Mouse (Mus musculus) E14TG2a.4 (cell line): ENCODE data around the gene Odf3.

Experiments
- H3K27me3 ChIP-seq: 2 replicates; pipeline ENCODE4 v1.6.1; 2014; ENCODE audit warnings: low read length, control low read depth; ENCODE audit not compliant: insufficient read depth
- H3K36me3 ChIP-seq: 2 replicates; pipeline ENCODE4 v1.6.1; 2014; ENCODE audit warnings: low read length, control low read depth; ENCODE audit not compliant: insufficient read depth
- H3K4me1 ChIP-seq: replicated peaks from 2 replicates; pipeline ENCODE4 v1.6.1; 2014; ENCODE audit warnings: low read depth, low read length, control low read depth
- H3K4me3 ChIP-seq: replicated peaks from 2 replicates; pipeline ENCODE4 v1.5.1; 2014; ENCODE audit warnings: mild to moderate bottlenecking, low read length
- H3K9me3 ChIP-seq: 2 replicates; pipeline ENCODE4 v1.6.1; 2014; ENCODE audit warnings: low read length, control low read depth
- CTCF ChIP-seq: conservative IDR thresholded peaks from 2 replicates; pipeline ENCODE4 v1.5.1; 2014; ENCODE audit warnings: low read length
- NANOG ChIP-seq: IDR thresholded peaks from 2 replicates; pipeline ENCODE4 v1.6.1; 2014; ENCODE audit warnings: borderline replicate concordance, low read length, mixed read lengths
- POU5F1 ChIP-seq: IDR thresholded peaks from 2 replicates; pipeline ENCODE4 v1.6.1; 2014; ENCODE audit warnings: low read length, borderline replicate concordance

Odf3 gene

GRCm38 (mm10) chr7:140851916-140852315, 4.3 kb downstream of the Odf3 start:
- Histone ChIP-seq H3K36me3 (peaks cover 52% of the 10 kb centered on the region), H3K9me3 (no peaks in the 10 kb centered on the region), H3K4me1 (peaks cover 79% of the 10 kb centered on the region), H3K27me3 (no peaks in the 10 kb centered on the region; the same call in 1 of the 2 replicates), H3K4me3 (no peak overlapping the region)
- no peak for TF ChIP-seq CTCF
- no peak for TF ChIP-seq NANOG

DNA sequence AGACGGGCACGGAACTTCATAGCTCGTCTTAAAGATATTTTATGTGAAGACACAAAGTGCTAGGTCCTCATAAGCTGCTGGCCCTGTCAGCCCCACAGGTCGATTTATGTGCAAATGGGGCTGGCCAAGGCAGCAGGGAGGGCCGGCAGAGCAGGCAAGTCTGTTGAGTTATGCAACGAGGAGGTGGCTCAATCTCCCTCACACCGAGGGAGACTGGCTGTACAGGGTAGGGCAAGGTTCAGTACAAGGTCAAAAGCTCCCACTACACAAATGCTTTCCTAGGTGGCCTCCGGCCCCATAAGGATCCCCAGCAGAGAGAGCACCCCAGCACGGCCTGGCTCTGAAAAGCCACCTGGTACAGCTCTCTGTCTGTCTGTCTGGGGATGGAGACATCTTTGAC, 5.8 kb downstream of the Odf3 start:
- Histone ChIP-seq H3K27me3 (no peaks in the 10 kb centered on the region), H3K9me3 (no peaks in the 10 kb centered on the region), H3K4me1 (peaks cover 74% of the 10 kb centered on the region), H3K4me3 (peak overlapping the region; percentile 90), H3K36me3 (peaks cover 57% of the 10 kb centered on the region)
- TF ChIP-seq NANOG (no peak), POU5F1 (no peak), CTCF (no peak)

DNA sequence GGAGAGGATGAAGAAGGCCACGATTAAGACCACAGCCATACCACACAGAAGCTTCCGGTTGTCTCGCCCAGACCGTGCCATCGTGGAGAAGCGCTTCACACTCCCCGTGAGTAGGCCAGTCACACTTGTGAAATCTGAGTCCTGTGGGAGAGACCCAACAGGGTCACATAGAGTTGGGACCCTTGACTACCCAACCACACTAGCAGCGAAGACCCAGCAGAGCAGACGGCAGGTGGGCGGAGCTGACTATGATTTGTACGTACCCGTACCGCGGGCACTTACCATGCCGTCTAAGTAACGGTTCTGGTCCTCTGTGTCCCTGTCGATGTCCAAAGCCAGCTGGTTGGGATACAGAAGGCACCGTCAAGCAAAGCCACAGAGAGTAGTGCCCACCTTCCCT, 6.9 kb downstream of the Odf3 start:
- Histone ChIP-seq H3K27me3 (no peaks in the 10 kb centered on the region), H3K36me3 (peaks cover 68% of the 10 kb centered on the region), H3K4me1 (peaks cover 81% of the 10 kb centered on the region), H3K4me3 (peak overlapping the region; percentile 90), H3K9me3 (no peaks in the 10 kb centered on the region)
- TF ChIP-seq CTCF = no peak
- no peak for TF ChIP-seq NANOG
- TF ChIP-seq POU5F1 = no peak

GRCm38 (mm10) chr7:140855181-140855580, 7.6 kb downstream of the Odf3 start:
- H3K9me3 ChIP-seq = no peaks in the 10 kb centered on the region
- peaks cover 75% of the 10 kb centered on the region for H3K36me3 ChIP-seq
- peaks cover 82% of the 10 kb centered on the region for H3K4me1 ChIP-seq
- peak overlapping the region; percentile 90 for H3K4me3 ChIP-seq
- no peaks in the 10 kb centered on the region for H3K27me3 ChIP-seq
- no peak for TF ChIP-seq CTCF
- TF ChIP-seq NANOG = no peak
- no peak for TF ChIP-seq POU5F1

DNA sequence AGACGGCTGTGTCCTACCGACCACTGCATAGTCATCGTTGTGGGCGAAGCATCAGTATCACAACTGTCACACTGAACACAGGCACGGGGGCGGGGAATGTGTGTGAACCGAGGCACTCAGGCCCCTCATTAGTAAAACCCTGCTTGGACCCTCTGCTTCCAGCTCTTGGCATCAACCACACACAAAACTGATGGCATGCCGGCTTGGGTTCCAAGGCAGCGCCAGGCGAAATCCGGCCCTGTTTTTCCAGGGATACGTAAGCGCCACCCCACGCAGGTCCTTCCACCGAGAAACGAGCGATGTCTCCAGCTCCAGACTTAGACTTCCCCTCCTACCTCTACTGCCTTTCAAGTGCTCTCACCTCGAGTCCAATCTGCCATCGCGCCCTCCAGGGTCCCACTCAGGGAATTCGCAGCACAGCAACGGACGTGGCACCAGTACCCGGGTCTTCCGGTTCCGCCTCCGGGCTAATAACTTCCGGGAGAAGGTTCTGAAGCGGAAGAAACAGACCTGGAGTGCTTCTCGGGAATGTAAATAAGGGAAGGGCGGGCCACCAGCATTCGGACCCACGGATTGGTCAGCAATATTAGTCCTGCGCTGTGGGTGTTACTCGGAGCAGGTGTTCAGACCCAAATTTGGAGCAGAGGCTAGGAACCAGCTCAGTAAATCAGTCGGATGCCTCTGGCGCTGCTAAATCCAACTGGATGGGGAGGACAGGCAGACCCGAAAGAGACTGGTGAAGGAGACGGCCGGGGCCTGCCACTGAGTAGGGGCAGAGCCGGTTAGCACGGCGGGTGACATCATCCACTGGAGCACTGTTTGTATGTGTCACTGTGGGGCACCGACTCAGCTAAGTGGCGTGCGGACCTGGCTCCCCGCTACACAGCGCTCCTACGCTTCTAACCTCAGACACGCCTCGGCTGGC, 8.5 kb downstream of the Odf3 start, which contains the start of gene Gm45785:
Gene Gm45785 (minus strand): TSS at position 472 of the 925 bp plus-strand sequence.
- Histone ChIP-seq H3K27me3 (no peaks in the 10 kb centered on the region), H3K36me3 (peaks cover 76% of the 10 kb centered on the region), H3K9me3 (no peaks in the 10 kb centered on the region), H3K4me3 (peak within 1 kb of the TSS; percentile 90), H3K4me1 (peaks cover 79% of the 10 kb centered on the region)
- no peak for TF ChIP-seq CTCF
- TF ChIP-seq NANOG = no peak
- TF ChIP-seq POU5F1 = no peak

DNA sequence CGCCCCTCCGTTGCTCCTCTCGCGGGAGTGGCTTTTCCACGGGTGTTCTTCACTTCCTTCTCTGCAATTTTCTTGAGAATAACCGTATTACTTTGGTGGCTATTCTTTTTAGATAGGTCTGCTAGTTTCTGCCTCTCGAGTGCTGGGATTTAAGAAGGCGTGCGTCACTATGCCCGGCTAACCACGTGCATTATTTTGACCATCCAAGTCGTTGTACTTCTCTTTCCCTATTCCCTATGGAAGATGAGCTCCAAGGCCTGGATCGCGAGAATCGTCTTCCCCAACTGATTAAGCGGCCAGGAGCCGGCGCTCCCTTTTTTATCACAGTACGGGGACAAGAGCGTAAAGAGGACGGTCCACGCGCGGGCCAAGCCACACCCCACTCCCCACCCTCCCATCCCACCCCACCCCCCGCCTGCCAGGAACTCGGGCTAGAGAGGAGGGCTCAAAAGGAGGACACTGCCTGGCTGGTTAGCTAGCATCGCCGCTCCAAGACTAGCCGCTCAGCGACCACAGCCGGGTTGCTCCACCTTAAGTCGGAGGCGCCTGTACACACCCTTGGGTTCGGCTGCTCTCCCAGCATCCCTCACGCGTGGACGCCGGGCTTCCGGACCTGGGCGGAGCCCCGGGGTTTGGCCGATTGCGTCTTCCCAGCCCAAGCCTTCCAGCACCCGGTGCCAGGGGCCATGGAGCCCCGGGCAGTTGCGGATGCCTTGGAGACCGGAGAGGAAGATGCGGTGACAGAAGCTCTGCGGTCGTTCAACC, 9.4 kb downstream of the Odf3 start, which contains the start of gene Ric8a:
Gene Ric8a (plus strand): TSS at position 173 of the 765 bp plus-strand sequence.
- H3K9me3 ChIP-seq = no peaks in the 10 kb centered on the region
- H3K27me3 ChIP-seq = no peaks in the 10 kb centered on the region
- TF ChIP-seq CTCF (no peak), POU5F1 (no peak), NANOG (no peak)
- H3K36me3 ChIP-seq = peaks cover 78% of the 10 kb centered on the region
- peak within 1 kb of the TSS; percentile 90 for H3K4me3 ChIP-seq
- peaks cover 77% of the 10 kb centered on the region for H3K4me1 ChIP-seq

DNA sequence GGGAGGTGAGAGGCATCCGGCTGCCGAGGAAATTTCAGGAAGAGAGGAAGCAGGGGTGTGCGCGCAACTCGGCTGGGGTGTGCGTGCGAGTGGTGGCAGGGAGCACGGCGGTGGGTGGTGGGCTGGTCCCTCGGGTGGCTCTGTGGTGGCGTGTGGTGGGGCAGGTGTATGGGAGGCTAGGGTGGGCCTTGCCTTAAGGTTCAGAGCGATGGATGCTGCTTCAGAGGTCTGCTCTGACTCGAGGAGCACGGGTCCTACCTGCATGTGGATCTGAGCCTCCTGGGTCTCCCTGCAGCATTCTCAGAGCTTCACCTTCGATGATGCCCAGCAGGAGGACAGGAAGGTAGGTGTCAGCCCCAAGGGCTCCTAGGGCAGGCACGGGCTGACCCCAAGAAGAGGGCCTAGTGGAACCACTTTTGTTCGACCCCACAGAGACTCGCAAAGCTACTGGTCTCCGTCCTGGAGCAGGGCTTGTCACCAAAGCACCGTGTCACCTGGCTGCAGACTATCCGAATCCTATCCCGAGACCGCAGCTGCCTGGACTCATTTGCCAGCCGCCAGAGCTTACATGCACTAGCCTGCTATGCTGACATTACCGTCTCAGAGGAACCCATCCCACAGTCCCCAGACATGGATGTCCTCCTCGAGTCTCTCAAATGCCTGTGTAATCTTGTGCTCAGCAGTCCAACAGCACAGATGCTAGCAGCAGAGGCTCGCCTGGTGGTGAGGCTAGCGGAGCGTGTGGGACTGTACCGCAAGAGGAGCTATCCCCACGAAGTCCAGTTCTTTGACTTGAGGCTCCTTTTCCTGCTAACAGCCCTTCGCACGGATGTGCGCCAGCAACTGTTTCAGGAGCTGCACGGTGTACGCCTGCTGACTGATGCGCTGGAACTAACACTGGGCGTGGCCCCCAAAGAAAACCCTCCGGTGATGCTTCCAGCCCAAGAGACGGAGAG, 10.2 kb downstream of the Odf3 start, which contains the start of gene Bet1l:
Gene Bet1l (minus strand): TSS at position 28 of the 956 bp plus-strand sequence.
- peak within 1 kb of the TSS; percentile 90 for H3K4me3 ChIP-seq
- no peak for TF ChIP-seq POU5F1
- no peak for TF ChIP-seq CTCF
- TF ChIP-seq NANOG = no peak
- no peaks in the 10 kb centered on the region for H3K9me3 ChIP-seq
- H3K4me1 ChIP-seq = peaks cover 72% of the 10 kb centered on the region
- H3K27me3 ChIP-seq = no peaks in the 10 kb centered on the region
- H3K36me3 ChIP-seq = peaks cover 78% of the 10 kb centered on the region
